Comparison of ENCODE assay signal across 8 mouse cellular contexts in the genomic region with DNA sequence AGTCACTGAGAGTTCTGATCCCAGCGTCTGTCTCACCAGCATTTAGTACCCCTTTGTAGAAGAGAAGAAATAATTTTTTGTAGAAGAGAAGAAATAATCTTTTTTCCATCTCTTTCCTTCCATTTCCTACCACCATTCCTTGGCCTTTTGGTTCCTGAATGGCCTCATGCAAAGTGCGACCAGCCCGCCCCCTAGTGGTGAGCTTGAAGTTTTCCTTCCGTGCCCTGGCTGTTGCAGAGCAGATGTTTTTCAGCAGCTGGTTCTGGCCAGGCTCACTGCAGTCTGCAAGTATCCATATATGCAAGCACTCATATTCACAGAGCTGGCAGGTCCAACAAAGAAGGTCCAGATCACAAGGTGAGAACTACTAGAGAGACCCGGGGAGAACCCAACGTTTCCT. TPM values are rescaled to one million over a fixed set of nuclear protein-coding genes. Genes with fewer than 3 reads are reported as not detected.
DNase-seq lines count a peak whose midpoint lies in the region; ATAC-seq and TF ChIP-seq lines count a peak whose summit lies in the region.

No protein-coding gene starts in this region.

- H3K4me2 ChIP-seq in hindbrain, embryonic 11.5 days (replicated peaks; ENCODE audit: low read depth, low read length): no peak overlapping the region
- no peak overlapping the region for H3K4me2 ChIP-seq in hindbrain, embryonic 13.5 days
- no peak overlapping the region for H3K4me2 ChIP-seq in liver, embryonic 14.5 days (ENCODE audit: low read depth)

- 24% methylated on average over 6 of the region's 6 CpGs for WGBS in hindbrain, embryonic 11.5 days
- 27% methylated on average over 6 of the region's 6 CpGs for WGBS in hindbrain, embryonic 13.5 days
- WGBS in bone marrow, adult 2 months: 27% methylated on average over 6 of the region's 6 CpGs
- WGBS in liver, embryonic 14.5 days (ENCODE audit: insufficient replicate concordance): 19% methylated on average over 6 of the region's 6 CpGs

- no peaks in the 10 kb centered on the region for H3K9me3 ChIP-seq in hindbrain, embryonic 11.5 days (ENCODE audit: control insufficient read depth, low read length)
- H3K9me3 ChIP-seq in hindbrain, embryonic 13.5 days: no peaks in the 10 kb centered on the region
- H3K9me3 ChIP-seq in E14TG2a.4 (ENCODE audit: low read length): peaks cover 11% of the 10 kb centered on the region
- no peaks in the 10 kb centered on the region for H3K9me3 ChIP-seq in liver, embryonic 14.5 days (ENCODE audit: control insufficient read depth, low read length)

- no peak overlapping the region for H3K27ac ChIP-seq in hindbrain, embryonic 11.5 days (ENCODE audit: low read depth, low read length)
- no peak overlapping the region for H3K27ac ChIP-seq in hindbrain, embryonic 13.5 days
- H3K27ac ChIP-seq in bone marrow, adult 2 months (ENCODE audit: control insufficient read depth, insufficient read depth, low read depth, low read length, poor library complexity): no peak overlapping the region
- no peak overlapping the region for H3K27ac ChIP-seq in liver, embryonic 14.5 days

- no peaks in the 10 kb centered on the region for H3K4me1 ChIP-seq in hindbrain, embryonic 11.5 days (replicated peaks; ENCODE audit: control insufficient read depth, insufficient read depth, low read length)
- no peaks in the 10 kb centered on the region for H3K4me1 ChIP-seq in hindbrain, embryonic 13.5 days (replicated peaks)
- no peaks in the 10 kb centered on the region for H3K4me1 ChIP-seq in E14TG2a.4 (replicated peaks; ENCODE audit: low read depth, low read length)
- H3K4me1 ChIP-seq in bone marrow, adult 2 months (ENCODE audit: control insufficient read depth, insufficient read depth, low read length): no peaks in the 10 kb centered on the region
- no peaks in the 10 kb centered on the region for H3K4me1 ChIP-seq in liver, embryonic 14.5 days (replicated peaks; ENCODE audit: control insufficient read depth in 2 of 2, insufficient read depth in 2 of 2, low read length in 1 of 2)

- TF ChIP-seq CTCF in E14TG2a.4 (conservative IDR thresholded peaks at IDR 0.05; ENCODE audit: low read length): peak; percentile 82
- TF ChIP-seq CTCF in bone marrow, adult 2 months (IDR thresholded peaks at IDR 0.05; ENCODE audit: control insufficient read depth, insufficient read depth, low read length): peak; percentile 74
- peak; percentile 87 for TF ChIP-seq CTCF in liver, embryonic 14.5 days (IDR thresholded peaks at IDR 0.05; ENCODE audit: low read depth)

- DNase-seq in hindbrain, embryonic 11.5 days (ENCODE audit: low spot score): peak; percentile 76
- peak; percentile 8 for DNase-seq in gastrocnemius, postnatal 25 days
- peak in 1 of 3 experiments; percentile 3 for DNase-seq in liver, embryonic 14.5 days (ENCODE audit: low read depth in 3 of 3, low spot score in 3 of 3)
- peak; percentile 15 to 76 for DNase-seq in spleen, postnatal 4 days (ENCODE audit: low spot score in 2 of 2)
- no peak for DNase-seq in layer of hippocampus, adult 11-12 months (ENCODE audit: low spot score)

- ATAC-seq in hindbrain, embryonic 11.5 days (ENCODE audit: low FRiP score): no peak; the same call in 1 of the 2 replicates
- ATAC-seq in hindbrain, embryonic 13.5 days (ENCODE audit: low FRiP score): no peak
- ATAC-seq in liver, embryonic 14.5 days (ENCODE audit: insufficient read depth): no peak

- no peak for TF ChIP-seq POLR2A in bone marrow, adult 2 months (IDR thresholded peaks at IDR 0.05; ENCODE audit: borderline replicate concordance, control insufficient read depth, low read depth, low read length)

- no peak for TF ChIP-seq EP300 in liver, embryonic 14.5 days (IDR thresholded peaks at IDR 0.05; ENCODE audit: low read depth)

- no peak overlapping the region for H3K9ac ChIP-seq in hindbrain, embryonic 11.5 days (ENCODE audit: low read depth, low read length)
- H3K9ac ChIP-seq in hindbrain, embryonic 13.5 days: no peak overlapping the region
- H3K9ac ChIP-seq in liver, embryonic 14.5 days (replicated peaks): no peak overlapping the region

- H3K27me3 ChIP-seq in hindbrain, embryonic 11.5 days (ENCODE audit: control insufficient read depth, insufficient read depth, low read length): no peaks in the 10 kb centered on the region
- H3K27me3 ChIP-seq in hindbrain, embryonic 13.5 days: no peaks in the 10 kb centered on the region
- H3K27me3 ChIP-seq in E14TG2a.4 (ENCODE audit: insufficient read depth, low read length): no peaks in the 10 kb centered on the region
- H3K27me3 ChIP-seq in liver, embryonic 14.5 days (ENCODE audit: control insufficient read depth, insufficient read depth, low read length): no peaks in the 10 kb centered on the region

- no peak overlapping the region for H3K4me3 ChIP-seq in hindbrain, embryonic 11.5 days (ENCODE audit: low read depth, low read length)
- H3K4me3 ChIP-seq in hindbrain, embryonic 13.5 days: no peak overlapping the region
- H3K4me3 ChIP-seq in E14TG2a.4 (replicated peaks; ENCODE audit: low read length): no peak overlapping the region
- H3K4me3 ChIP-seq in bone marrow, adult 2 months (replicated peaks; ENCODE audit: control insufficient read depth, low read depth, low read length): no peak overlapping the region
- H3K4me3 ChIP-seq in liver, embryonic 14.5 days (ENCODE audit: insufficient read depth in 1 of 2, low read depth in 2 of 2, low read length in 2 of 2): no peak overlapping the region

- no peaks in the 10 kb centered on the region for H3K36me3 ChIP-seq in hindbrain, embryonic 11.5 days (ENCODE audit: control insufficient read depth, insufficient read depth, low read length)
- H3K36me3 ChIP-seq in hindbrain, embryonic 13.5 days: no peaks in the 10 kb centered on the region
- no peaks in the 10 kb centered on the region for H3K36me3 ChIP-seq in E14TG2a.4 (ENCODE audit: insufficient read depth, low read length)
- no peaks in the 10 kb centered on the region for H3K36me3 ChIP-seq in liver, embryonic 14.5 days (replicated peaks; ENCODE audit: control insufficient read depth, insufficient read depth, low read depth)

RNA-seq across cellular contexts. Expression of a gene that starts 9.6 kb away (rescaled TPM):
- polyA plus RNA-seq in hindbrain, embryonic 11.5 days (2014; fragmentation: Nextera tagmentation; extraction: Ambion mirVana): 14.9 and 26.2 TPM in 2 replicates
- polyA plus RNA-seq in hindbrain, embryonic 13.5 days (2015; fragmentation: Nextera tagmentation; extraction: Ambion mirVana): 3.2 and 3.9 TPM in 2 replicates
- polyA plus RNA-seq in bone marrow, adult 2 months (2011; ENCODE audit: insufficient read depth, insufficient read length, low replicate concordance, missing spikeins): 1.8 and 8.2 TPM in 2 replicates
- total RNA-seq in gastrocnemius, postnatal 25 days (2021): 10 to 100 TPM; 23.6 to 43.0 TPM
- 2.0 and 2.3 TPM in 2 replicates for polyA plus RNA-seq in liver, embryonic 14.5 days (2012; rRNA removed)
- 2.2 and 3.1 TPM in 2 replicates for polyA plus RNA-seq in liver, embryonic 14.5 days (2014; fragmentation: Nextera tagmentation; extraction: Ambion mirVana)
